Mouse (Mus musculus) CH12.LX (cell line): ENCODE measurements around the gene Taf12.

Experiments
- CTCF ChIP-seq, 2 experiments: IDR thresholded peaks in 1 of 2; conservative IDR thresholded peaks in 1 of 2; 2 replicates each; pipeline ENCODE4 v1.5.1; 2011 to 2012; ENCODE audit warnings: low read depth in 2 of 2, low read length in 2 of 2, improper control_type of control experiment in 1 of 2, inconsistent platforms in 1 of 2, mild to moderate bottlenecking in 1 of 2, moderate library complexity in 1 of 2
- ZC3H11A ChIP-seq: IDR thresholded peaks from 2 replicates; pipeline ENCODE4 v1.6.1; 2012; ENCODE audit warnings: low read depth, mild to moderate bottlenecking, inconsistent platforms, low read length, improper control_type of control experiment

DNA sequence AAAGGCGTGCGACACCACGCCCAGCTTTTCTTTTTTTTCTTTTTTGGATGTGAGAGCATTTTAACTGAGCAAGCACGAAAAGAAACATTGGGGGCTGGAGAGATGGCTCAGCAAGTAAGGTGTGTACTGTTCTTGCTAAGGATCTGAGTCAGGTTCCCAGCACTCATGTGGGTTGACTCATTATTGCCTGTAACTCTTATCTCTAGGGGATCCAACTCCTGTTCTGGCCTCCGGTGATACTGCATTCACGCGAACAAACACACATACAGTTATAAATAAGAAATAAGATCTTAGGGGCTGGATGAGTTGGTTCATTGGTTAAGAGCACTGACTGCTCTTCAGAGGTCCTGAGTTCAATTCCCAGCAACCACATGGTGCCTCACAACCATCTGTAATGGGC lies 10.9 kb upstream of the Taf12 start:
- no peak for TF ChIP-seq ZC3H11A
- no peak for TF ChIP-seq CTCF (conservative IDR thresholded peaks at IDR 0.05 in 1 of 2, IDR thresholded peaks at IDR 0.05 in 1 of 2; ENCODE audit: low read depth in 2 of 2, low read length in 2 of 2)
